Mouse (Mus musculus): ENCODE results near the gene Tdrd9. TPM values are rescaled to one million over a fixed set of nuclear protein-coding genes. Genes with fewer than 3 reads are reported as not detected.

The Tdrd9 gene
- total and polyA plus RNA-seq, 3 experiments, result 0.09 to 0.10 TPM; not detected in 1

DNA sequence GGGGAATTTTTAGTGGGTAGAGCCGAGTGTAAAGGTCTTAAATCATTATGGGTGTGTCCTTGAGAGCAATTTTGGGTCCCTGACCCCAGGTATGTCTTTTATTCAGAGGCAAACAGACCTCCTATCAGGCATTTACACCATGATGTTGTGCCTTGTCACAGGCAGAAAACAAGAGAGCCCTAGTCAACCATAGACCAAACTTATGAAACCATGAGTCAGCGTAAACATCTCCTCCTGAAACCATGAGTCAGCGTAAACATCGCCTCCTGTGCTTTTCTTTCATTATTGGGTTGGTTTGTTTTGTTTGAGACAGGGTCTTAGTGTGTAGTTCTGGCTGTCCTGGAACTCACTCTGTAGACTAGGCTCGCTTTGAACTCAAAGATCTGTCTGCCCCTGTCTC lies 131.8 kb downstream of the Tdrd9 start:
- Histone ChIP-seq H3K4me1 (ENCODE audit: control insufficient read depth, insufficient read depth, low read length) (no peaks in the 10 kb centered on the region), H3K4me3 (no peak overlapping the region), H3K27me3 (ENCODE audit: control insufficient read depth, insufficient read depth, low read length) (no peaks in the 10 kb centered on the region), H3K9ac (ENCODE audit: low read depth, low read length) (no peak overlapping the region), H3K36me3 (ENCODE audit: control insufficient read depth, insufficient read depth, low read length) (no peaks in the 10 kb centered on the region), H3K79me2 (replicated peaks; ENCODE audit: control insufficient read depth, insufficient read depth, low read length) (no peaks in the 10 kb centered on the region), H3K27ac (no peak overlapping the region)
- intact Hi-C loops (cut with DNase I), result no loop called here
- DNase-seq, result no peak
- 88% methylated on average over 5 of the region's 5 CpGs for WGBS
- TF ChIP-seq EP300 (IDR thresholded peaks at IDR 0.05; ENCODE audit: insufficient read depth, low read depth, low read length) (no peak), POLR2A (IDR thresholded peaks at IDR 0.05; ENCODE audit: insufficient read depth, low read depth, low read length) (no peak), CTCF (IDR thresholded peaks at IDR 0.05) (no peak)

DNA sequence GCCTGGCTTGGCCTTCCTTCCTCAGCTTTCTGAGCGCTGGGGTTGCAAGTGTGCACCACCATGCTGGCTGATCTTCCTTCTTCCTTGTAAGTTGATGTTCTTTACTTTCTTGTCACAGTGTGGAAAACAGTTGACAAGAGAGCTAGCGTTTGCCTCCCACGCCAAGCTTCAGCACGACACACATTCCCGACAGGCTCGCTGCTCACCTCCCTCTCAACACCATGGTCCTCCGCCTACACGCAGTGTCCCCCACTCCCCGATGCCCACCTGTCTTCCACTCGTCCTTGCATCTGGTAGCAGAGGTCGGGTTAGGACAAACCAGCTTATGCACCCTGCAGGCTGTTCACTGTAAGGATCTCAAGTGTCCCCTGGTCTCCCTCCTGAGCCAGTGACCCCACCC lies 133.5 kb downstream of the Tdrd9 start:
- no peak overlapping the region for H3K27ac ChIP-seq
- H3K9ac ChIP-seq (ENCODE audit: low read depth, low read length), result no peak overlapping the region
- H3K27me3 ChIP-seq (ENCODE audit: control insufficient read depth, insufficient read depth, low read length), result no peaks in the 10 kb centered on the region
- no peaks in the 10 kb centered on the region for H3K79me2 ChIP-seq (replicated peaks; ENCODE audit: control insufficient read depth, insufficient read depth, low read length)
- H3K36me3 ChIP-seq (ENCODE audit: control insufficient read depth, insufficient read depth, low read length), result no peaks in the 10 kb centered on the region
- H3K4me3 ChIP-seq, result no peak overlapping the region
- intact Hi-C loops (cut with DNase I), result no loop called here
- H3K4me1 ChIP-seq (ENCODE audit: control insufficient read depth, insufficient read depth, low read length), result no peaks in the 10 kb centered on the region
- WGBS, result 83% methylated on average over 11 of the region's 11 CpGs
- TF ChIP-seq EP300 (IDR thresholded peaks at IDR 0.05; ENCODE audit: insufficient read depth, low read depth, low read length) (no peak), POLR2A (IDR thresholded peaks at IDR 0.05; ENCODE audit: insufficient read depth, low read depth, low read length) (no peak), CTCF (IDR thresholded peaks at IDR 0.05) (no peak)
- no peak for DNase-seq

- Histone ChIP-seq H3K9ac (ENCODE audit: low read depth, low read length) (no peak within 1 kb of the TSS), H3K27me3 (ENCODE audit: control insufficient read depth, insufficient read depth, low read length) (no peaks in the 10 kb centered on the region)
- 2% methylated on average over 14 of the region's 14 CpGs for WGBS
These were observed 135.2 kb downstream of the Tdrd9 start, which contains the start of gene Aspg for GRCm38 (mm10) chr12:112106541-112106971. Gene Aspg, plus strand, starts transcription at chr12:112106679.

DNA sequence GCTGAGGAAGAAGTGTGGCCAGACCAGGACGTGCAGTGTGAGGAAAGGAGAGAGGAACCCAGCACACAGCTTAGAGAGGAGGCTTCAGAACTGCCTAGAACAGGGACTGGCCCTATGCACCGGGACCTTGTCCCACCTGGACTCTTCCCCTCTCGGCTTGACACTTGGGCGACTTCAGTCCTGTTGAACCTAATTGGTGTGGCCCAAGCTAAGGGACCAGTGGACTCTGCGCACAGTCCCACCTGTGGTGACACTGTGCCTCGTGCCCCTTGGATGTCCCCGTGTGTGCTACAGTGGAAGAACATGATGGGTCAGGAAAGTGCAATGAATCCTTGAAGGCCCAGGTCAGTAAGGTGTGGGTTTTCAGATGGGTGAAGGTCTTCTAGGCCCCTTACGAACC lies 136.3 kb downstream of the Tdrd9 start:
- Histone ChIP-seq H3K4me1 (ENCODE audit: control insufficient read depth, insufficient read depth, low read length) (no peaks in the 10 kb centered on the region), H3K27me3 (ENCODE audit: control insufficient read depth, insufficient read depth, low read length) (no peaks in the 10 kb centered on the region), H3K9ac (ENCODE audit: low read depth, low read length) (no peak overlapping the region), H3K79me2 (replicated peaks; ENCODE audit: control insufficient read depth, insufficient read depth, low read length) (no peaks in the 10 kb centered on the region), H3K4me3 (no peak overlapping the region), H3K27ac (no peak overlapping the region), H3K36me3 (ENCODE audit: control insufficient read depth, insufficient read depth, low read length) (no peaks in the 10 kb centered on the region)
- intact Hi-C loops (cut with DNase I), result no loop called here
- DNase-seq, result no peak
- WGBS, result 87% methylated on average over 8 of the region's 8 CpGs
- TF ChIP-seq EP300 (IDR thresholded peaks at IDR 0.05; ENCODE audit: insufficient read depth, low read depth, low read length), result no peak
- TF ChIP-seq CTCF (IDR thresholded peaks at IDR 0.05), result no peak

More at GRCm38 (mm10) chr12:112106541-112106971, 135.2 kb downstream of the Tdrd9 start, which contains the start of gene Aspg:
- H3K79me2 ChIP-seq (replicated peaks; ENCODE audit: control insufficient read depth, insufficient read depth, low read length), result no peaks in the 10 kb centered on the region
- intact Hi-C loops (cut with DNase I), result no loop called here
- H3K4me3 ChIP-seq, result no peak within 1 kb of the TSS
- no peak for TF ChIP-seq CTCF (IDR thresholded peaks at IDR 0.05)
- H3K4me1 ChIP-seq (ENCODE audit: control insufficient read depth, insufficient read depth, low read length), result no peaks in the 10 kb centered on the region
- DNase-seq, result peak in 1 of 2 experiments; percentile 36
- no peaks in the 10 kb centered on the region for H3K36me3 ChIP-seq (ENCODE audit: control insufficient read depth, insufficient read depth, low read length)
- H3K27ac ChIP-seq, result no peak within 1 kb of the TSS

DNA sequence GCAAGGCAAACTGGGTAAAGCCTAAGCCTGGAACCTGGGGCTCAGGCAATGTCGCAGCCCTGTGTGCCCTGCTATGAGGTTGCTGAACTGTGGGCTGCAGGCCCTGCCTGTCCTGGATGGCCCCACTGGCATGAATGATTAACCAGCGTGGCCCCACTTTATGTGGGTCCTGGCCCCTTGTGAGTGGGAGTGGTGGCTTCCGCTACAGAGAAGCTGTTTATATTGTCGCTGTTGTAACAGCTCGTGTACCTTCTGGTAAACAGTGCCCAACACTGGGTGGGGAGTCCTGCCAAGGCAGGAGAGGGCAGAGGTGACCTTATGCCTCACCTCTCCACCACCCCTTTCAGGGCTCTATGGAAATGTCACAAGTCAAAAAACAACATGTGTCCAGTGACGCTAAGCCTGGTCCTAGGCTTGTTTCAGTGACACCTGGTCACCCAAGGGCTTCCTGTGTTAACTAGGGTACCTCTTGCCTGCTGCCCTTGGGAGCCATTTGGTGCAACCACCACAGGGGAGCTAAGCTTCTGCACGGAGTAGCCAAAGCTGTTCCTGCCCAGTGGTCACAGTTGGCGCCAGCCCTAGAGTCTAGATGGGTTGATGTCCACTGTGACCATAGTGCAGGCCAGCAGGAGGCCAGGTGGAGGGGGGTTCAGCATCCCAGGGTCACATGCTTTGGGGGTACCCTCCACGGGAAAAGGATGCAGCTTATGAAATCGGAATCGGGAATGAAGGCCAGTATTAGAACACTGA lies 137.5 kb downstream of the Tdrd9 start:
- Histone ChIP-seq H3K27me3 (ENCODE audit: control insufficient read depth, insufficient read depth, low read length) (no peaks in the 10 kb centered on the region), H3K4me1 (ENCODE audit: control insufficient read depth, insufficient read depth, low read length) (no peaks in the 10 kb centered on the region; the same call in 1 of the 2 replicates), H3K36me3 (ENCODE audit: control insufficient read depth, insufficient read depth, low read length) (no peaks in the 10 kb centered on the region), H3K9ac (ENCODE audit: low read depth, low read length) (no peak overlapping the region), H3K27ac (no peak overlapping the region), H3K79me2 (replicated peaks; ENCODE audit: control insufficient read depth, insufficient read depth, low read length) (no peaks in the 10 kb centered on the region), H3K4me3 (no peak overlapping the region)
- no peak for DNase-seq
- WGBS, result 83% methylated on average over 11 of the region's 11 CpGs
- TF ChIP-seq EP300 (IDR thresholded peaks at IDR 0.05; ENCODE audit: insufficient read depth, low read depth, low read length) (no peak), CTCF (IDR thresholded peaks at IDR 0.05) (no peak)
- intact Hi-C loops (cut with DNase I), result no loop called here

GRCm38 (mm10) chr12:112109701-112110100 lies 138.3 kb downstream of the Tdrd9 start:
- Histone ChIP-seq H3K4me1 (ENCODE audit: control insufficient read depth, insufficient read depth, low read length) (no peaks in the 10 kb centered on the region; the same call in 1 of the 2 replicates), H3K36me3 (ENCODE audit: control insufficient read depth, insufficient read depth, low read length) (no peaks in the 10 kb centered on the region), H3K27me3 (ENCODE audit: control insufficient read depth, insufficient read depth, low read length) (no peaks in the 10 kb centered on the region), H3K4me3 (no peak overlapping the region), H3K79me2 (replicated peaks; ENCODE audit: control insufficient read depth, insufficient read depth, low read length) (no peaks in the 10 kb centered on the region), H3K9ac (ENCODE audit: low read depth, low read length) (no peak overlapping the region), H3K27ac (no peak overlapping the region)
- TF ChIP-seq CTCF (IDR thresholded peaks at IDR 0.05) (no peak), POLR2A (IDR thresholded peaks at IDR 0.05; ENCODE audit: insufficient read depth, low read depth, low read length) (no peak), EP300 (IDR thresholded peaks at IDR 0.05; ENCODE audit: insufficient read depth, low read depth, low read length) (no peak)
- intact Hi-C loops (cut with DNase I), result no loop called here
- WGBS, result 79% methylated on average over 9 of the region's 9 CpGs
- DNase-seq, result no peak
